Mouse (Mus musculus) layer of hippocampus, adult 8-10 months (tissue): ENCODE results near the gene Plekhb1. TPM values are rescaled to one million over a fixed set of nuclear protein-coding genes. Genes with fewer than 3 reads are reported as not detected.

Source experiments
- total RNA-seq, 4 experiments: library from RNA; stranded (reverse); gene quantifications; 2 replicates each; pipeline ENCODE4 v1.2.4; 2022

The Plekhb1 gene
- total RNA-seq, 4 experiments from 2014 or later, result 257 to 305 (median 270) TPM

Other genes with a start within 250 kb of the Plekhb1 start
- gene Ucp3, start 189.4 kb downstream of the Plekhb1 start, total RNA-seq, result 1 to 10 TPM; 2.1 to 2.9 (median 2.2) TPM
- gene Ucp2, start 169.1 kb downstream of the Plekhb1 start, total RNA-seq, result 100 to 1,000 TPM in 2 of 4 experiments, 10 to 100 TPM in 2; 40.3 to 175 (median 106) TPM
- under 1 TPM in 3 of 4 experiments, not detected in 1; 0.38 to 0.98 (median 0.41) TPM for gene Dnajb13, start 147.5 kb downstream of the Plekhb1 start, total RNA-seq
- gene Coa4, start 125.3 kb downstream of the Plekhb1 start, total RNA-seq, result 1 to 10 TPM; 7.9 to 9.9 (median 9.2) TPM
- 100 to 1,000 TPM; 340 to 373 (median 364) TPM for gene Rab6a, start 55.0 kb downstream of the Plekhb1 start, total RNA-seq
- 10 to 100 TPM; 65.1 to 69.0 (median 66.7) TPM for gene Mrpl48, start 54.1 kb downstream of the Plekhb1 start, total RNA-seq
- 100 to 1,000 TPM; 199 to 225 (median 213) TPM for gene Fam168a, start 44.2 kb upstream of the Plekhb1 start, total RNA-seq
- gene Relt, start 201.0 kb upstream of the Plekhb1 start, total RNA-seq, result 10 to 100 TPM; 11.6 to 14.1 (median 12.8) TPM